In the genomic region with DNA sequence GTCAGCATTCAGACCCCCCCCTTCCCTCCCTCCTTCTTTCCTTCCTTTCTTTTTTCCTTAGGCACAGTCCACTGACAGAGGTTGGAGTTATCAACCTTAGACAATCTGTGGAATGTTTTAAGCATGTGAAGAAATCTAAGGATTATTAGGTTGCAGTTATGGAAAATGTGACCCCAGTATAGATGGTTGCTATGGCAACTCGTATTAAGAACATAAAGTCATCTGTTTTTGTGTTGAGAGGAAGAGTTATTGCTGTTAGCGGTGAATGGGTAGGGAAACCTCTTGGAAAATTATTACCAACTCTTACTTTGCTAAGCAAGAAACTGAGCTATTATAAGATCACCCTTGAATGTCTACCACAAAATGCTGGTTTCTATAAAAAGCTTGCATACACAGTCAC, we compare ENCODE assay signal across 19 mouse cellular contexts. TPM values are rescaled to one million over a fixed set of nuclear protein-coding genes. Genes with fewer than 3 reads are reported as not detected.
DNase-seq lines count a peak whose midpoint lies in the region; ATAC-seq lines count a peak whose summit lies in the region.
"Had no signal": no experiment of that assay in that cellular context is flagged by ENCODE, and none has a peak within 500 bp of the region (broad histone marks: within the 10 kb centered on the region; RNA-seq: fewer than 3 reads in every experiment).

No protein-coding gene starts in this region.

- no peaks in the 10 kb centered on the region for H3K27me3 ChIP-seq in embryonic facial prominence, embryonic 12.5 days
- H3K27me3 ChIP-seq in embryonic facial prominence, embryonic 10.5 days (replicated peaks; ENCODE audit: low read depth, poor library complexity, severe bottlenecking): no peaks in the 10 kb centered on the region
- H3K27me3 ChIP-seq in midbrain, embryonic 13.5 days: no peaks in the 10 kb centered on the region
- H3K27me3 ChIP-seq in midbrain, embryonic 11.5 days (ENCODE audit: control insufficient read depth, insufficient read depth, low read length): no peaks in the 10 kb centered on the region
- H3K27me3 ChIP-seq in heart, embryonic 10.5 days (ENCODE audit: insufficient read depth, poor library complexity, severe bottlenecking): no peaks in the 10 kb centered on the region

- H3K27ac ChIP-seq in embryonic facial prominence, embryonic 12.5 days: peak overlapping the region; percentile 41; the same call in 1 of the 2 replicates
- H3K27ac ChIP-seq in embryonic facial prominence, embryonic 10.5 days (replicated peaks): no peak overlapping the region
- peak overlapping the region; percentile 44; the same call in 1 of the 2 replicates for H3K27ac ChIP-seq in midbrain, embryonic 13.5 days
- H3K27ac ChIP-seq in midbrain, embryonic 11.5 days (ENCODE audit: low read depth, low read length): no peak overlapping the region
- no peak overlapping the region for H3K27ac ChIP-seq in heart, embryonic 10.5 days
- H3K27ac ChIP-seq: liver, embryonic 14.5 days had no signal

- H3K36me3 ChIP-seq in embryonic facial prominence, embryonic 12.5 days: no peaks in the 10 kb centered on the region
- H3K36me3 ChIP-seq in embryonic facial prominence, embryonic 10.5 days (replicated peaks): no peaks in the 10 kb centered on the region
- H3K36me3 ChIP-seq in midbrain, embryonic 13.5 days: no peaks in the 10 kb centered on the region
- no peaks in the 10 kb centered on the region for H3K36me3 ChIP-seq in midbrain, embryonic 11.5 days (ENCODE audit: control insufficient read depth, insufficient read depth, low read length)
- H3K36me3 ChIP-seq in heart, embryonic 10.5 days: no peaks in the 10 kb centered on the region

- DNase-seq in embryonic facial prominence, embryonic 10.5 days (ENCODE audit: low spot score): no peak
- no peak for DNase-seq in midbrain, embryonic 11.5 days (ENCODE audit: low spot score, missing footprints)
- DNase-seq in forelimb bud, embryonic 11.5 days (ENCODE audit: low read depth, low spot score): peak; percentile 49
- no peak for DNase-seq in embryo, embryonic 11 days
- DNase-seq in heart, embryonic 10.5 days (ENCODE audit: low spot score): no peak
- DNase-seq: adrenal gland, postnatal 10 days; cerebellum, adult 8-10 months; gastrocnemius, postnatal 36 days; heart, postnatal 4 days; kidney, adult 2 months; kidney, postnatal 10 days; left cerebral cortex, postnatal 4 days; lung, embryonic 14.5 days; thymus, adult 18-20 months; thymus, postnatal 36 days had no signal

- no peak overlapping the region for H3K9ac ChIP-seq in embryonic facial prominence, embryonic 12.5 days
- no peak overlapping the region for H3K9ac ChIP-seq in midbrain, embryonic 13.5 days (replicated peaks)
- H3K9ac ChIP-seq in midbrain, embryonic 11.5 days (ENCODE audit: low read length): no peak overlapping the region
- H3K9ac ChIP-seq: liver, embryonic 14.5 days; lung, embryonic 14.5 days had no signal

- ATAC-seq in embryonic facial prominence, embryonic 12.5 days (ENCODE audit: insufficient number of reproducible peaks, insufficient read depth, low FRiP score, low TSS enrichment): no peak
- no peak for ATAC-seq in midbrain, embryonic 13.5 days
- ATAC-seq in midbrain, embryonic 11.5 days (ENCODE audit: low FRiP score): no peak
- ATAC-seq: inflammation-experienced regulatory T-cells, adult 6 months had no signal

- H3K4me3 ChIP-seq in embryonic facial prominence, embryonic 12.5 days: no peak overlapping the region
- H3K4me3 ChIP-seq in embryonic facial prominence, embryonic 10.5 days: no peak overlapping the region
- no peak overlapping the region for H3K4me3 ChIP-seq in midbrain, embryonic 13.5 days (replicated peaks)
- no peak overlapping the region for H3K4me3 ChIP-seq in midbrain, embryonic 11.5 days (ENCODE audit: low read depth, low read length)
- H3K4me3 ChIP-seq in heart, embryonic 10.5 days: no peak overlapping the region

- no peak overlapping the region for H3K4me2 ChIP-seq in embryonic facial prominence, embryonic 12.5 days (replicated peaks)
- H3K4me2 ChIP-seq in midbrain, embryonic 13.5 days (replicated peaks): no peak overlapping the region
- H3K4me2 ChIP-seq in midbrain, embryonic 11.5 days: no peak overlapping the region
- H3K4me2 ChIP-seq: lung, embryonic 14.5 days had no signal

- no peaks in the 10 kb centered on the region for H3K9me3 ChIP-seq in embryonic facial prominence, embryonic 12.5 days
- no peaks in the 10 kb centered on the region for H3K9me3 ChIP-seq in embryonic facial prominence, embryonic 10.5 days
- H3K9me3 ChIP-seq in midbrain, embryonic 13.5 days: no peaks in the 10 kb centered on the region
- H3K9me3 ChIP-seq in midbrain, embryonic 11.5 days (ENCODE audit: control insufficient read depth, low read length): no peaks in the 10 kb centered on the region
- H3K9me3 ChIP-seq in heart, embryonic 10.5 days: no peaks in the 10 kb centered on the region

- 70% methylated on average over 2 of the region's 2 CpGs for WGBS in embryonic facial prominence, embryonic 12.5 days
- WGBS in embryonic facial prominence, embryonic 10.5 days: 88% methylated on average over 2 of the region's 2 CpGs
- 75% methylated on average over 2 of the region's 2 CpGs for WGBS in midbrain, embryonic 13.5 days
- WGBS in midbrain, embryonic 11.5 days: 91% methylated on average over 2 of the region's 2 CpGs
- WGBS in heart, embryonic 10.5 days: 80% methylated on average over 2 of the region's 2 CpGs

- H3K4me1 ChIP-seq in embryonic facial prominence, embryonic 12.5 days: peaks cover 6% of the 10 kb centered on the region
- peaks cover 21% of the 10 kb centered on the region for H3K4me1 ChIP-seq in embryonic facial prominence, embryonic 10.5 days
- H3K4me1 ChIP-seq in midbrain, embryonic 13.5 days (replicated peaks): peaks cover 21% of the 10 kb centered on the region
- peaks cover 4% of the 10 kb centered on the region; the same call in 1 of the 2 replicates for H3K4me1 ChIP-seq in midbrain, embryonic 11.5 days (ENCODE audit: control insufficient read depth, insufficient read depth, low read length)
- H3K4me1 ChIP-seq in heart, embryonic 10.5 days: no peaks in the 10 kb centered on the region

RNA-seq across cellular contexts. Expression of a gene that starts 43.5 kb away (rescaled TPM):
- polyA plus RNA-seq in embryonic facial prominence, embryonic 12.5 days (2016; fragmentation: Nextera tagmentation; extraction: Ambion mirVana): 108 and 110 TPM in 2 replicates
- 184 and 185 TPM in 2 replicates for polyA plus RNA-seq in embryonic facial prominence, embryonic 10.5 days (2016; fragmentation: Nextera tagmentation; extraction: Ambion mirVana)
- 85.2 and 105 TPM in 2 replicates for polyA plus RNA-seq in midbrain, embryonic 13.5 days (2015; fragmentation: Nextera tagmentation; extraction: Ambion mirVana)
- polyA plus RNA-seq in midbrain, embryonic 11.5 days (2014; fragmentation: Nextera tagmentation; extraction: Ambion mirVana): 139 and 144 TPM in 2 replicates
- 116 and 128 TPM in 2 replicates for polyA plus RNA-seq in heart, embryonic 10.5 days (2016; fragmentation: Nextera tagmentation; extraction: Ambion mirVana)

Comparison
In these comparisons a context has a peak if more than half of its experiments do, and no peak if none do; other contexts are left out.
1. H3K27ac ChIP-seq: peak in embryonic facial prominence, embryonic 12.5 days (single experiment) and midbrain, embryonic 13.5 days (single experiment); none in embryonic facial prominence, embryonic 10.5 days (single experiment), midbrain, embryonic 11.5 days (single experiment) and heart, embryonic 10.5 days (single experiment).